Mouse (Mus musculus) kidney, adult 2 months (tissue): Measurements from ENCODE around the gene Slc6a15.

Experiments
- CTCF ChIP-seq: fragments of 200-500 bp; conservative IDR thresholded peaks from 2 replicates; pipeline ENCODE4 v1.5.1; 2011; ENCODE audit warnings: low read depth, mild to moderate bottlenecking, control low read depth, low read length, moderate library complexity, mixed read lengths; ENCODE audit not compliant: insufficient read depth, insufficient read length
- POLR2A ChIP-seq: fragments of 200-500 bp; IDR thresholded peaks from one replicate; pipeline ENCODE4 v1.6.1; 2011; ENCODE audit warnings: low read depth, low read length, control low read depth

GRCm38 (mm10) chr10:103448340-103448739, 80.8 kb downstream of the Slc6a15 start:
- TF ChIP-seq POLR2A (no peak), CTCF (no peak)
